Mouse (Mus musculus): ENCODE results near the gene Tmed8. TPM values are rescaled to one million over a fixed set of nuclear protein-coding genes. Genes with fewer than 3 reads are reported as not detected.

Tmed8 gene
- total RNA-seq, 1 experiment from 2014 or later = 8.1 TPM

DNA sequence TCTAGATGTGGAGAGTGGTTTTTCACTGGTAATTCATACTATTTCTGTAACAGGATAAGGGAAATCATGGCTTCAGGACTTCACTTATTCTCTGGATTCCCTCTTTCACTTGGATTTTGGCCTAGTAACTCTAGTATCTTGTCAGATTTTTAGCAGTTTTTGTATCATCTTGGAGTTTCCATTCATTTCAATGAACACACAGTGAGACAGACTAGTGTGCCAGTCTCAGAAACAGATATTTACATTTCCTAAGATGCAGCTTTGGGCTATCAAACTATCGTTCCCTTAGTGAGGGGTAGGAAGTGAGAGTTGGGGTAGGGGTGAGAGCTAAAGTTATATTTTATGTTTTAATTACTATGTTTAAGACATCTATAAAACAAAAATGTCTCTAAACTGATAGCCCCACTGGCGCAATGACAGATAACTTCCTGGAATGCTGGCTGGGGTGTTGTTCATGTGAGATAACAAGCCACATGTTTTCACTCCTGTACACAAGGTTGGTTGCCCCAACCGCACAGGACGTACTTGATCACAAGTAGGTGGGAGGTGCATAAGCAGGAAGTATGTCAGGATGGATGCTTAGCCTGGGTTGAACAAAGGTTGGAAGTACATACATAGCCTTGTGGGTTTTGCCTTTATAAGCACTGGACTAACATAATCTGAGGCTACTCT lies 78.2 kb downstream of the Tmed8 start:
- ATAC-seq (replicated peaks; ENCODE audit: low read depth, poor library complexity, severe bottlenecking) = no peak; the same call in 1 of the 2 replicates

Other genes starting within 250 kb of the Tmed8 start
- gene Zdhhc22, start 210.0 kb downstream of the Tmed8 start, total RNA-seq (2017) = not detected in 2 replicates
- gene Tmem63c, start 179.1 kb downstream of the Tmed8 start, total RNA-seq (2017) = not detected in 2 replicates
- not detected in 2 replicates for gene Ngb, start 97.9 kb downstream of the Tmed8 start, total RNA-seq (2017)
- 18.1 and 19.7 TPM in 2 replicates for gene Gstz1, start 53.3 kb downstream of the Tmed8 start, total RNA-seq (2017)
- gene Pomt2, start 52.5 kb downstream of the Tmed8 start, total RNA-seq (2017) = 7.9 and 9.7 TPM in 2 replicates
- gene Samd15, start 731 bp downstream of the Tmed8 start, total RNA-seq (2017) = 2.1 TPM in 1 of 2 replicates, not detected in the other
- gene Noxred1, start 38.3 kb upstream of the Tmed8 start, total RNA-seq (2017) = not detected in 2 replicates
- 19.3 and 23.7 TPM in 2 replicates for gene Vipas39, start 65.8 kb upstream of the Tmed8 start, total RNA-seq (2017)
- gene Ahsa1, start 66.0 kb upstream of the Tmed8 start, total RNA-seq (2017) = 253 and 275 TPM in 2 replicates
- not detected in 2 replicates for gene Ism2, start 99.3 kb upstream of the Tmed8 start, total RNA-seq (2017)
- 70.8 and 79.8 TPM in 2 replicates for gene Sptlc2, start 187.9 kb upstream of the Tmed8 start, total RNA-seq (2017)
- 100.0 and 104 TPM in 2 replicates for gene Slirp, start 243.4 kb upstream of the Tmed8 start, total RNA-seq (2017)
- 48.6 and 72.2 TPM in 2 replicates for gene Alkbh1, start 243.6 kb upstream of the Tmed8 start, total RNA-seq (2017)

Data from common myeloid progenitor, adult 5-6 weeks (primary cell).